Mouse (Mus musculus) brain, embryonic 18.5 days (tissue): ENCODE results near the gene Golim4.

ENCODE experiments used
- DNase-seq: peaks from one replicate; pipeline ENCODE4 v3.0.0-alpha.2; 2012; ENCODE audit warnings: low read depth, low spot score

Gene Golim4

GRCm38 (mm10) chr3:75926327-75926726, 30.4 kb downstream of the Golim4 start:
- DNase-seq: no peak

- DNase-seq: no peak
Observed at GRCm38 (mm10) chr3:75925123-75925522, 31.6 kb downstream of the Golim4 start.

DNA sequence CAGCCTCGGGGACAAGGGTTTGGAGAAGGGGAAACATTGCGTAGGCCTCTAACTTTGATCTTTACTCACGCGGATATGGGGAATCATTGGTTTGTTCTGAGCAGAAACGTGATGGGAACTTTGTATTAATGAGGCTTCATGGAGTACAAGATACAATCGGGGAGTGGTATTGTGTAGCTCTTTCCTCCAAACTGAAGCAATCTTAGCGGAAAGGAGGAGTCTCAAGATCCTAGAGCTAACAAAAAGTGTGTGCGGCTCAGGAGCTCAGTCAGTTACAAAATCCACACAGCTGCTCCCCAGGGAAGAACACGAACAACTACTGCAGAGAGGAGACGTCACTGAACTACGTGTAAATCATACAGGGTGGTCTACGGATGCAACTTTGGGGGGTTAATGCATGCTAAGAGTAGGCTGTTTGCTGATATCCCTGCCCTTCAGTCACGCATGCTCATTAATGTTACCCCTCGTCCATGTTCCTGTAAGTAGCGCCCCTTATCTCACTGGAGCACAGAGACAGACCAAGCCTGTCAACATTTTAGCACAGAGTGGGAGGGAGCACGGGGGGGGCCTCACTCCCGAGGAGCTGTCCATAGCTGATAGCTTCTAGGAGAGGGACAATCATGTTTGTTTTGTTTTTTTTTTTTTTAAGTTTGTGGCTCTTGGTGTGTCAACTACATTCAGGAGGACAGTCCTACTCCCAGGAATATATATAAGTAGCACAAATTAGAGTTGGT, 38.8 kb downstream of the Golim4 start:
- DNase-seq: no peak

DNA sequence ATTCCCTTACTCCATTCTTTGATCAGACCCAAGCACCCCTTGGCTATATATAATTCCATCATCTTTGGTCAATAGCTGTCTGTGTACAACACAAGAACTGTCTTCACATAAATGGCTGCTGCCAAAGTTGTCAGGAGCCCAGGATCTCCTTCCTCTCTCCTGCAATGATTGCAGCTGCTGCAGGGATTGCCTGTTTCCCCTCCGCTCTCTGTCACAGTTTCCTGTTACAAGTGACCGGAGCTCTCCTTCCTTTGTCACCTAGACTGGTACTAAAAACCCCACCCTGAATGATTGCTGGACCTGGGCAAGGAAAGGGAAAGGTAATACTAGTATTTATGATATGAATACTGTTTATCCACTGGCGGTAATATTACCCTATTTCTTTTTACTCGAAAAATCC, 44.0 kb downstream of the Golim4 start:
- no peak for DNase-seq

- no peak for DNase-seq
Observed at GRCm38 (mm10) chr3:75910768-75911167, 46.0 kb downstream of the Golim4 start.

- peak; percentile 47 for DNase-seq
Observed at GRCm38 (mm10) chr3:75910257-75910656, 46.5 kb downstream of the Golim4 start.

DNA sequence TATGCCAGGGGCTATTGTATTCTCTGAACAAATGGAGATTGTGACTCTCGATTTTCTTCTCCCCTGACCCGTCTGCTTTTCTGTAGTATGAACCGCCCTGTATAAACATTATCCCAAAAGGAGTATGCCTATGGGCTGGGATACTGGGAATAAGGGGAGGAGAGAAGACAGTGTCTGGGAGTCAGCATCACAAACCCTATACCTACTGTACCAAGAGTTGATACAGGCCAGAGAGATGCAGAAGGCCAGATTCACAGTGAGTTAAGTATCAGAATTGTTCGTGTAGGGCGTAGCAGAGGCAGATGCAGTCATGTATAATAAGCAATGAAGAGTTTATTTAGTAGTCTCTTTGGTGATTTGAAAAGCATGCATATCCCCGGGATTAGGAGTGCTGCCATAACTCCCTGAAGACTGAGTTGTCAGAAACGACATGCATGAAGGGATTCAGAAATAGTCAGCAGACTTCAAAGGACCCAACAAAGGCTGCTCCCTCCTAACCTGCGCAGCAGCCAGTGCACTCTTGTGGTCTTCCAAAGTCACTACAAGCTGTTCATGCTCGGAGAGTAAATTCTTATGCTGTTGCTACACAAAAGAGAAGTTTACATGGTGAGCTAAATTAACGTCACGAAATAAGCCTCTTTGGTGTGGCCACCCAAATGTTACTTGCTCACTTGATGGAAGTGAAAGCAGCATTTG, 54.7 kb downstream of the Golim4 start:
- no peak for DNase-seq

DNA sequence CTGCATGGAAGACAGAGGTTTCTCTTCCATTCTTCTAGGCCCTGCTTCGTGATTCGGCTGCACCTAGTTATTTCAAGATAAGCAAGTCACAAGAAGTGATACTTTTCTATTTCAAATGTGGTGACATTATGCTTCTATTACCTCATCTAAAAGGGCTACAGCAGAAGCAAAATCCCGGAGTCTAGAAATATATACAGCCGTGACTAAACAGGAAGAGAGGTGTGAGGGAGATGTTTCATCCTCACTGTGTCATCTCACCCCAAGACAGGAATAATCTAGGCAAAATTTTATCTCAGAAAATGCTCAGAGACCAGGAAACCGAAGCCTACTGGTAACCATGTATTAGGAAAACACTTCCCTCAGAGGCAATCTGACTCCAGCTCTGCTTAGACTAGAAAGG, 61.7 kb downstream of the Golim4 start:
- no peak for DNase-seq

GRCm38 (mm10) chr3:75891581-75891980, 65.2 kb downstream of the Golim4 start:
- DNase-seq: no peak

DNA sequence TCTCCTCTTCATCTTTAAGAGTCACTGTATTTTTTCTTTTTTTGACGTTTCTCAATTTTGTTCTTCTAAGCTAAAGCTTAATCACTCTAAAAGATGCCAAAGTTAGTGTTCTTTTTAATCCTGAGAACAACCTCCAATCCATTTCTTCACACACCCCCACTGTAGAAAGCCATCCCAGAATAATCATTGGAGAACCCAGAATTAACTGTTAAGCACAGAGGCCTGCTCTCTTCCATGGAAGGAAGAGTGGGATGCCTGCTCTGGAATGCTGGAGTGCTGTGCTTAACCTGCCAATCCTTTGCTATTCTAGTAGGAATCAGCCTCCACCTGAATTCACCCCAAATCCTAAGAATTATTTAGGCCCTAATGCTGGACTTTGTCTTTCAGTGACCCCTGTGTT, 67.4 kb downstream of the Golim4 start:
- no peak for DNase-seq

DNA sequence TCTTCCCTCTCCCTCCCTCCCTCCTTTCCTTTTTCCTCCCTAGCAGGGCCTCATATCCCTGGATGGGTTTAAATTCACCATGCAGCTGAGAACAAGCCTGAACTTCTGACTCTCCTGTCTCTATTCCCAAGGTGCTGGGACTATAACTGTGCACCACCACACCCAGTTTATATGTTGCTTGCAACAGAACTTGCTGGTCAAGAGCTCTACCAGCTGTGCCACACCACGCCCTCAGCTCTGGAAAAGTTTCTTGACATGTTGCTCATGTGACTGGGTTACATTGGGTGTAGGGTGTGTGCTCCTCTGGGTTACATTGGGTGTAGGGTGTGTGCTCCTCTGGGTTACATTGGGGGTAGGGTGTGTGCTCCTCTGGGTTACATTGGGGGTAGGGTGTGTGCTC, 75.2 kb downstream of the Golim4 start:
- DNase-seq: no peak

DNA sequence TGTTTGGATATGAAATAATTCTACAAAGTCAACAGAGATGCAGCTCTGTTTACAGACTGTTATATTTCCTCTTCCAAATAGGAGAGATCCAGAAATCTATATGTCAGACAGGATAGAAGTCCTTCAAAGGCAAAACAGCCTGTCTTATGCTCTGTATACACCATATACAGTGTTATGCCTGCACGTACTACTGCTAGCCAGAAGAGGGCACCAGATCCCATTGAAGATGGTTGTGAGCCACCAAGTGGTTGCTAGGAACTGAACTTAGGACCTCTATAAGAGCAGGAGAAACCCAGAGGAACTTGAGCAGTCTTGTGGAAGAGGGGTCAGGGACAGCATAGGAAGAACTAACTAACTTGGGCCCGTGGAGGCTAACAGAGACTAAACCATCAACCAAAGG, 77.5 kb downstream of the Golim4 start:
- DNase-seq: no peak

DNA sequence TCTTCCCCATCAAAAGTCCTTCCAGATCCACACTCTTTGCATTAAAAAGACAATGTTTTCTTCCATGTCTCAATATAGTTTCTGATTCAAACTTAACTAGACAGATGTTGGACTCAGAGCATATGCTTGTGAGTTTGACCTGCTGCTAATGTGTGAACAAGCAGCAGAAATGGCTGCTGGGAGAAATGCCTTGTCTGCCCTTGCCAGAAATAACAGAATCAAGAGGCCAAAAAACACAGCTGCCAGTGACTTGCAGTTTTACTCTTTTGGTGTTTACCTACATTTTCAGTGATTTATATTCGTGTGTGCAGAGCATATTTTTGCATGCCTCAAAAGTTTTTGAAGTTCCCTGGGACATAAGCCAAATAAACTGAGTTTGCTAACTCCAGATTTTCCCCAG, 87.9 kb downstream of the Golim4 start:
- DNase-seq: no peak

DNA sequence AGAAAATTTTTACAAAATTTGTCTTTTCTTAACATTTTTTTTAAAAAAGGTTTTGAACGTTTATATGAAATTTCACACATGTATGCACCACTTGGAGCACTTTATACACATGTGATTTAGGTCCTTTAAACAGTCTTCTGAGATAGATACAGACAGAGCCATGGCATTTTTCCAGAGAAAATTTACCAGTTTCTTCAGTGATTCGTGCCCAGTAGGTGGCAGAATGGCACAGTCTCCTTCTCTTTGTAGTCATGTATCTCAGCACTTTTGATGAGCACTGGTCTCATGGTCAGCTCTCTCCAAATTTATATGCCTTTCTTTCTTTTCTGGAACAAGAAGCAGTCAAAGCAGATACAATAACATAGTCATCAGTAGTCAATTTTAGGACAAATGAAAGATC, 92.5 kb downstream of the Golim4 start:
- no peak for DNase-seq

- DNase-seq: no peak
Observed at GRCm38 (mm10) chr3:75861677-75862076, 95.1 kb downstream of the Golim4 start.

- no peak for DNase-seq
Observed at GRCm38 (mm10) chr3:75860760-75861159, 96.0 kb downstream of the Golim4 start.

DNA sequence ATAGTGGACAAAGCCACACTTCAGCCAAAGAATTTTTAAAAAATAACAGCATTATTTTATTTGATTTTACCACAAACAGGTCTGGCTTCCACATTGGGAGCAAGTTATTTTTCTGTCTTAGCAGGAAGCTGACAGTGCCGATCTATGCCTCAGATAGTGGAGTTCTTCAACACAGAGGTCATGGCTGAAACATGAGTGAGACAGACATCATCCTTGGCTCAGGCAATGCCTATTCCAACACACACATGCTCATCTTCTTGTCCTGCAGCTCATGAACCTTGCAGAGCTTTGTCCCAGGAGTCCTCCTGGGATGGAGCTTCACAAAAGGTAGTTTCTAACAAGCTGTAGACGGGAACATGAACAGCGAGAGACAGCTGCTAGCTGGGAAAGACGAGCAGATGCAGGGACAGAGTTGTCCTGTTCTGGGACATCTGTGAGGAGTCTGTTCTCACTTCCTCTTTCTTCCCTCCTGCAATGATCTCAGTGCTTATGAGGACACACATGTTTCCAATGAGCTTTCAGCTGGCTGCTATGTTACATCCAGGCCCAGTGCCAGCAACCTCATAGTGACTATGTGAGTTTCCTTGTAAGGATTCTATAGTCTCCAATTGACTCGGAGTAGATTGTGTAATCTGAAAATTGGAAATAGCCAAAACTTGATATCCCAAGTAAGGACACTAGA, 121.3 kb downstream of the Golim4 start:
- no peak for DNase-seq

- no peak for DNase-seq
Observed at GRCm38 (mm10) chr3:75834827-75835226, 121.9 kb downstream of the Golim4 start.
